In genomic region chr17:4380449-4380848, GRCm38 (mm10) we compare ENCODE assay signal across 21 mouse cellular contexts.
"Had no signal": no experiment of that assay in that cellular context is flagged by ENCODE, and none has a peak within 500 bp of the region (broad histone marks: within the 10 kb centered on the region; RNA-seq: fewer than 3 reads in every experiment).

No protein-coding gene starts in this region.

- H3K9me3 ChIP-seq: lung, embryonic 15.5 days; megakaryocyte, embryonic 14.5 days; midbrain, embryonic 12.5 days; neural tube, embryonic 13.5 days; neural tube, embryonic 15.5 days had no signal

- H3K9ac ChIP-seq: lung, embryonic 15.5 days; midbrain, embryonic 12.5 days; neural tube, embryonic 13.5 days; neural tube, embryonic 15.5 days had no signal

- DNase-seq: lung, adult 2 months; lung, postnatal 14 days; lung, postnatal 36 days; midbrain, embryonic 14.5 days; retina, postnatal 1 day; right cerebral cortex, adult 18-20 months; right cerebral cortex, postnatal 25 days; right cerebral cortex, postnatal 4 days; spleen, adult 18-20 months; thymus, adult 18-20 months; thymus, postnatal 14 days; thymus, postnatal 36 days had no signal

- H3K27me3 ChIP-seq: lung, embryonic 15.5 days; megakaryocyte, embryonic 14.5 days; midbrain, embryonic 12.5 days; neural tube, embryonic 13.5 days; neural tube, embryonic 15.5 days had no signal

- H3K4me2 ChIP-seq: lung, embryonic 15.5 days; midbrain, embryonic 12.5 days; neural tube, embryonic 13.5 days; neural tube, embryonic 15.5 days had no signal

- H3K27ac ChIP-seq: lung, embryonic 15.5 days; macrophage; midbrain, embryonic 12.5 days; neural tube, embryonic 13.5 days; neural tube, embryonic 15.5 days had no signal

- H3K36me3 ChIP-seq: lung, embryonic 15.5 days; midbrain, embryonic 12.5 days; neural tube, embryonic 13.5 days; neural tube, embryonic 15.5 days had no signal

- H3K4me1 ChIP-seq: lung, embryonic 15.5 days; midbrain, embryonic 12.5 days; neural tube, embryonic 13.5 days; neural tube, embryonic 15.5 days had no signal

- ATAC-seq: lung, postnatal 0 days; midbrain, embryonic 16.5 days had no signal

- H3K4me3 ChIP-seq: lung, embryonic 15.5 days; megakaryocyte, embryonic 14.5 days; midbrain, embryonic 12.5 days; myocyte; neural tube, embryonic 13.5 days; neural tube, embryonic 15.5 days had no signal
